Mouse (Mus musculus) ES-Bruce4 (cell line): ENCODE data around the gene Ccdc157.

Experiments used
- CTCF ChIP-seq: IDR thresholded peaks from one replicate; pipeline ENCODE4 v1.8.1; 2011; ENCODE audit warnings: low read depth, low read length
- EP300 ChIP-seq: IDR thresholded peaks from 2 replicates; pipeline ENCODE4 v1.6.1; 2011; ENCODE audit warnings: low read depth, low read length; ENCODE audit not compliant: insufficient read depth
- POLR2A ChIP-seq: IDR thresholded peaks from one replicate; pipeline ENCODE4 v1.8.1; 2011; ENCODE audit warnings: low read length; ENCODE audit not compliant: insufficient read depth

- TF ChIP-seq EP300 (no peak), CTCF (no peak), POLR2A (no peak)
Measured at GRCm38 (mm10) chr11:4158676-4159075, 1.4 kb downstream of the Ccdc157 start.
